Mouse (Mus musculus) left cerebral cortex, postnatal 14 days (tissue): ENCODE measurements around the gene Hist1h4j. TPM values are rescaled to one million over a fixed set of nuclear protein-coding genes. Genes with fewer than 3 reads are reported as not detected.
A peak's percentile ranks its signal among the peaks of the same experiment; 100 is the strongest.
"Not testable (repeated sequence)": the region's sequence is repeated elsewhere in the genome, so short reads cannot be mapped to it uniquely, and the experiment has no call there.

Source experiments
- DNase-seq, 2 experiments: peaks; one replicate each; pipeline ENCODE4 v3.0.0; 2021 to 2022; ENCODE audit warnings: low spot score in 2 of 2, mixed read lengths in 1 of 2
- intact Hi-C: fragments of 180-260 bp; cut with DNase I; formaldehyde crosslinking; loops from one replicate; pipeline ENCODE4 v1.15.1; 2025
- long read RNA-seq, 2 experiments: library from polyadenylated mRNA; stranded (forward); transcript quantifications; one replicate each; pipeline ENCODE4 v2.0.0; 2021
- total RNA-seq, 2 experiments: library from RNA; stranded (reverse); gene quantifications; 2 replicates each; pipeline ENCODE4 v1.2.3; 2021

The Hist1h4j gene
- 10 to 100 TPM; 15.4 to 16.2 TPM for total RNA-seq
- long read RNA-seq, experiment 1: 0 reads
- long read RNA-seq, experiment 2: 0 reads

GRCm38 (mm10) chr13:21734906-21735767 lies at the start of gene Hist1h4j:
TSS of gene Hist1h4j (plus strand) at chr13:21735064.
- intact Hi-C loops: loop anchor here (1.0 kb wide), 1 partner anchor 15 kb away; the partner anchor contains the start of gene Hist1h4k
- peak; percentile 68 to 79 for DNase-seq

- intact Hi-C loops: no loop called here
- DNase-seq: no peak
Measured at GRCm38 (mm10) chr13:21697811-21698210, 37.1 kb upstream of the Hist1h4j start, which contains the start of gene Olfr1359. TSS of gene Olfr1359 (plus strand) at chr13:21698111.

GRCm38 (mm10) chr13:21706669-21707068 lies 28.2 kb upstream of the Hist1h4j start:
- intact Hi-C loops: no loop called here
- no peak for DNase-seq

GRCm38 (mm10) chr13:21710031-21710711 lies 24.7 kb upstream of the Hist1h4j start:
- intact Hi-C loops: loop anchor here (5.0 to 10.0 kb wide), 4 partner anchors 445 to 1825 kb away; partner anchors contain the start of genes Hist1h2af, Hist1h3g and Hist1h4h
- peak; percentile 89 to 92 for DNase-seq

GRCm38 (mm10) chr13:21710821-21711525 lies 23.9 kb upstream of the Hist1h4j start:
- peak; percentile 83 to 85 for DNase-seq
- intact Hi-C loops: loop anchor here (5.0 to 10.0 kb wide), 4 partner anchors 446 to 1824 kb away; partner anchors contain the start of genes Hist1h2af, Hist1h3g and Hist1h4h

GRCm38 (mm10) chr13:21711698-21712097 lies 23.2 kb upstream of the Hist1h4j start:
- DNase-seq: no peak
- intact Hi-C loops: loop anchor here (5.0 to 10.0 kb wide), 4 partner anchors 447 to 1823 kb away; partner anchors contain the start of genes Hist1h2af, Hist1h3g and Hist1h4h

GRCm38 (mm10) chr13:21714725-21715124 lies 20.1 kb upstream of the Hist1h4j start:
- intact Hi-C loops: loop anchor here (2.0 to 10.0 kb wide), 5 partner anchors 18 to 1820 kb away; partner anchors contain the start of genes Hist1h2af, Hist1h3g and Hist1h4h
- peak; percentile 69 to 75 for DNase-seq

GRCm38 (mm10) chr13:21715131-21715863 lies 19.6 kb upstream of the Hist1h4j start:
- DNase-seq: peak in 1 of 2 experiments; percentile 15
- intact Hi-C loops: loop anchor here (2.0 to 10.0 kb wide), 4 partner anchors 18 to 1820 kb away; partner anchors contain the start of genes Hist1h2af, Hist1h3g and Hist1h4h

- peak; percentile 91 to 96 for DNase-seq
- intact Hi-C loops: loop anchor here (2.0 to 10.0 kb wide), 4 partner anchors 17 to 1819 kb away; partner anchors contain the start of genes Hist1h2af, Hist1h3g and Hist1h4h
Measured at GRCm38 (mm10) chr13:21715864-21716539, 18.9 kb upstream of the Hist1h4j start, which contains the start of the genes Hist1h2bl and Hist1h2ai. TSS of gene Hist1h2bl (minus strand) at chr13:21716143. TSS of gene Hist1h2ai (plus strand) at chr13:21716422.

- peak in 1 of 2 experiments; percentile 41 for DNase-seq
- intact Hi-C loops: loop anchor here (10.0 kb wide), 3 partner anchors 452 to 1818 kb away; partner anchors contain the start of genes Hist1h2af, Hist1h3g and Hist1h4h
Measured at GRCm38 (mm10) chr13:21716540-21717391, 18.1 kb upstream of the Hist1h4j start.

GRCm38 (mm10) chr13:21717397-21718357 lies 17.2 kb upstream of the Hist1h4j start, which contains the start of gene Hist1h3h:
TSS of gene Hist1h3h (plus strand) at chr13:21717659.
- peak; percentile 85 to 91 for DNase-seq
- intact Hi-C loops: loop anchor here (10.0 kb wide), 3 partner anchors 453 to 1817 kb away; partner anchors contain the start of genes Hist1h2af, Hist1h3g and Hist1h4h

- DNase-seq: no peak
- intact Hi-C loops: loop anchor here (10.0 kb wide), 3 partner anchors 454 to 1816 kb away; partner anchors contain the start of genes Hist1h2af, Hist1h3g and Hist1h4h
Measured at GRCm38 (mm10) chr13:21718381-21719080, 16.3 kb upstream of the Hist1h4j start.

- DNase-seq, intact Hi-C loops: not testable (repeated sequence)
Measured at GRCm38 (mm10) chr13:21721107-21721756, 13.6 kb upstream of the Hist1h4j start.
